Mouse (Mus musculus) hindbrain, embryonic 15.5 days (tissue): Measurements from ENCODE around the gene Krt42. TPM values are rescaled to one million over a fixed set of nuclear protein-coding genes. Genes with fewer than 3 reads are reported as not detected.
"Not testable (repeated sequence)": the region's sequence is repeated elsewhere in the genome, so short reads cannot be mapped to it uniquely, and the experiment has no call there.

Source experiments
- ATAC-seq: fragments of 200-750 bp; cut with Nextera tagmentation; 2 replicates; pipeline ENCODE4 v1.8.0; 2017; ENCODE audit warnings: low read depth, moderate number of reproducible peaks, moderate TSS enrichment; ENCODE audit not compliant: low FRiP score
- H3K27ac ChIP-seq: fragments of 300-500 bp; sonication (generic); replicated peaks from 2 replicates; pipeline ENCODE4 v1.5.1; 2015; ENCODE audit warnings: mild to moderate bottlenecking, inconsistent platforms
- H3K27me3 ChIP-seq: fragments of 300-500 bp; sonication (generic); 2 replicates; pipeline ENCODE4 v1.6.1; 2015; ENCODE audit warnings: control low read depth, inconsistent platforms
- H3K36me3 ChIP-seq: fragments of 300-500 bp; sonication (generic); 2 replicates; pipeline ENCODE4 v1.6.1; 2015; ENCODE audit warnings: control low read depth, inconsistent platforms
- H3K4me1 ChIP-seq: fragments of 300-500 bp; sonication (generic); replicated peaks from 2 replicates; pipeline ENCODE4 v1.6.1; 2015; ENCODE audit warnings: control low read depth, inconsistent platforms
- H3K4me2 ChIP-seq: fragments of 300-500 bp; sonication (generic); 2 replicates; pipeline ENCODE4 v1.6.1; 2015; ENCODE audit warnings: moderate library complexity, mild to moderate bottlenecking, inconsistent platforms
- H3K4me3 ChIP-seq: fragments of 300-500 bp; sonication (generic); 2 replicates; pipeline ENCODE4 v1.5.1; 2015; ENCODE audit warnings: mild to moderate bottlenecking, inconsistent platforms
- H3K9ac ChIP-seq: fragments of 300-500 bp; sonication (generic); 2 replicates; pipeline ENCODE4 v1.6.1; 2015; ENCODE audit warnings: inconsistent platforms
- H3K9me3 ChIP-seq: fragments of 300-500 bp; sonication (generic); 2 replicates; pipeline ENCODE4 v1.6.1; 2016; ENCODE audit warnings: control low read depth, inconsistent platforms
- WGBS: fragments of 180-500 bp; shearing (Covaris S2); methylation state at CpG from one replicate; pipeline ENCODE4 v1.1.7; 2015; 5-methylcytosine and 5-hydroxymethylcytosine counted together
- polyA plus RNA-seq: library from polyadenylated mRNA; unstranded; fragments of >200 nt; fragmentation: Nextera tagmentation; extraction: Ambion mirVana; gene quantifications from 2 replicates; pipeline ENCODE4 v1.2.1, GENCODE M21; 2015

The Krt42 gene
- polyA plus RNA-seq, 1 experiment from 2014 or later = not detected

DNA sequence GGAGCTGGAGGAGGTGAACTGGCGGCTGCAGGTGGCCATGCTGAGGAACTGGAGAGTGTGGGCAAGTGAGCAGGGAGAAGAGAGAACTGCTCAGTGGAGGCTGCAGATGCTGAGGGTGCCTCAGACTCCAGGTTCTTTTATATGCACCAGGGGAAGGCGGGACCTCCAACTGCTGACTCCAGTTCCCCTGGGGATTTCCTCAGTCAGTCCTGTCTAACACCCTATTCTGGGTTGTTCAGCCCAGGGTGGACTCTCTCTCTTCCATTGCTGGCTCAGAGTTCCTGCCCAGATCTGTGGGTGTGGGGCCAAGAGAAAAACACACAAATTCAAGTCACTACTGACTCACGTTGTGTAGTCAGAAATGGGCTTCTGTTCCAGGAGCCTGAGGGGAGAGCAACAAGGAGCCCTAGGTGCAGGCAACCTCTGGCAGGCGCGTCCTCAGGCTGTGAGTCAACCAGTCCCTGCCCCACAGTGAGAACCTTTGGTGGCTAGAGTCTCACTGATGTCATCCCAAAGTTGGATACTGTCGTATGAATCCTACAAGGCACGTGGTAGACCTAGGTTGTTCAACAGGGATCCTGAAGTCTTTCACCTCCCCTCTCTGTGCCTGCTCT, 20.7 kb downstream of the Krt42 start, which contains the start of gene Krt16:
Gene Krt16 (minus strand): TSS at position 51 of the 614 bp plus-strand sequence.
- no peak for ATAC-seq
- Histone ChIP-seq H3K4me1 (no peaks in the 10 kb centered on the region), H3K36me3 (no peaks in the 10 kb centered on the region), H3K4me2 (no peak within 1 kb of the TSS), H3K9ac (no peak within 1 kb of the TSS), H3K27me3 (no peaks in the 10 kb centered on the region), H3K27ac (no peak within 1 kb of the TSS), H3K4me3 (no peak within 1 kb of the TSS), H3K9me3 (no peaks in the 10 kb centered on the region)
- 91% methylated on average over 7 of the region's 7 CpGs for WGBS

- H3K9me3 ChIP-seq, ATAC-seq, H3K27me3 ChIP-seq, H3K27ac ChIP-seq, H3K36me3 ChIP-seq, H3K4me2 ChIP-seq, H3K4me3 ChIP-seq, H3K9ac ChIP-seq, H3K4me1 ChIP-seq: not testable (repeated sequence)
- 75% methylated on average over 7 of the region's 7 CpGs for WGBS
Measured at GRCm38 (mm10) chr11:100246471-100246870, 23.2 kb downstream of the Krt42 start.

- not testable (repeated sequence) for H3K27ac ChIP-seq, ATAC-seq, H3K27me3 ChIP-seq, H3K9ac ChIP-seq, H3K4me3 ChIP-seq, H3K36me3 ChIP-seq, H3K4me1 ChIP-seq, H3K4me2 ChIP-seq
- WGBS = 91% methylated on average over 4 of the region's 4 CpGs
- 0 out of 2 replicates have a peak, but pooled peaks cover 11% of the 10 kb centered on the region for H3K9me3 ChIP-seq
Measured at GRCm38 (mm10) chr11:100240272-100240671, 29.4 kb downstream of the Krt42 start.

DNA sequence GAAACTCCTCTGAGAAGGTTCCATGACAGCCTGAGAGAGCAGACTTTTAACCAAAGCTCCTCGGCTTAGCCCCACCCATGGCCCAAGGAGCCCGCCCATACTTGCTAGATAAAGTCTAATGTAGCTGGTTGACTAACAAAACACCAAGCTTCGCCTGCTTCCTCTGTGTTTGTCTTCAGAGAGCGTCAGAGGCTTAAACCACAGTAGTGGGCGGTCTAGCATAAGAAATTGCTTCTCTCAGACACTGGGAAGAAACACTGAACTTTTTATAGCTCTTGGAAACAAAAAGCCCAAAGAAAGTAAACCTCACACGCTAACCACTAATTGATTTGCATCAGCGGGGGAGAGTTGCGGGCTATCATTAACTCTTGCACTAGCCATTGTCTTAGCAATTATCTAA, 47.9 kb downstream of the Krt42 start:
- peaks cover 7% of the 10 kb centered on the region; the same call in 1 of the 2 replicates for H3K9me3 ChIP-seq
- no peak for ATAC-seq
- WGBS = 64% methylated on average over 8 of the region's 8 CpGs

GRCm38 (mm10) chr11:100219304-100219703, 50.4 kb downstream of the Krt42 start:
- no peaks in the 10 kb centered on the region for H3K36me3 ChIP-seq
- H3K9ac ChIP-seq = no peak overlapping the region
- WGBS = 93% methylated on average over 4 of the region's 4 CpGs
- H3K4me1 ChIP-seq = no peaks in the 10 kb centered on the region
- H3K27me3 ChIP-seq = no peaks in the 10 kb centered on the region
- no peak for ATAC-seq
- no peak overlapping the region for H3K4me2 ChIP-seq
- H3K4me3 ChIP-seq = no peak overlapping the region
- no peaks in the 10 kb centered on the region for H3K9me3 ChIP-seq
- no peak overlapping the region for H3K27ac ChIP-seq

More for the DNA sequence above, 47.9 kb downstream of the Krt42 start:
- Histone ChIP-seq H3K4me1 (no peaks in the 10 kb centered on the region), H3K27me3 (no peaks in the 10 kb centered on the region), H3K9ac (no peak overlapping the region), H3K27ac (no peak overlapping the region), H3K36me3 (no peaks in the 10 kb centered on the region), H3K4me2 (no peak overlapping the region), H3K4me3 (no peak overlapping the region)

Other genes with a start within 250 kb of the Krt42 start
- 0.13 TPM in 1 of 2 replicates, not detected in the other for gene Krt33b, start 240.0 kb downstream of the Krt42 start, polyA plus RNA-seq
- gene Krt34, start 228.3 kb downstream of the Krt42 start, polyA plus RNA-seq = not detected in 2 replicates
- not detected in 2 replicates for gene Krt31, start 219.3 kb downstream of the Krt42 start, polyA plus RNA-seq
- not detected in 2 replicates for gene Krt32, start 181.6 kb downstream of the Krt42 start, polyA plus RNA-seq
- not detected in 2 replicates for gene Krt35, start 173.6 kb downstream of the Krt42 start, polyA plus RNA-seq
- not detected in 2 replicates for gene Krt36, start 164.2 kb downstream of the Krt42 start, polyA plus RNA-seq
- 0.09 TPM in 1 of 2 replicates, not detected in the other for gene Krt13, start 148.3 kb downstream of the Krt42 start, polyA plus RNA-seq
- 0.49 and 1.3 TPM in 2 replicates for gene Krt15, start 133.9 kb downstream of the Krt42 start, polyA plus RNA-seq
- gene Krt19, start 121.2 kb downstream of the Krt42 start, polyA plus RNA-seq = 2.0 and 2.4 TPM in 2 replicates
- not detected in 2 replicates for gene Krt9, start 76.6 kb downstream of the Krt42 start, polyA plus RNA-seq
- 0.24 and 0.40 TPM in 2 replicates for gene Krt14, start 62.3 kb downstream of the Krt42 start, polyA plus RNA-seq
- gene Krt16, start 21.0 kb downstream of the Krt42 start, polyA plus RNA-seq = not detected in 2 replicates
- gene Krt17, start 8.8 kb downstream of the Krt42 start, polyA plus RNA-seq = 0.18 and 0.39 TPM in 2 replicates
- gene Eif1, start 50.0 kb upstream of the Krt42 start, polyA plus RNA-seq = 1,215 and 1,231 TPM in 2 replicates
- gene Gast, start 64.5 kb upstream of the Krt42 start, polyA plus RNA-seq = 0.38 TPM in 1 of 2 replicates, not detected in the other
- 253 and 256 TPM in 2 replicates for gene Hap1, start 86.3 kb upstream of the Krt42 start, polyA plus RNA-seq
- gene Jup, start 127.9 kb upstream of the Krt42 start, polyA plus RNA-seq = 73.2 and 78.1 TPM in 2 replicates
- gene P3h4, start 145.0 kb upstream of the Krt42 start, polyA plus RNA-seq = 21.2 and 25.5 TPM in 2 replicates
- gene Fkbp10, start 145.8 kb upstream of the Krt42 start, polyA plus RNA-seq = 26.6 and 27.1 TPM in 2 replicates
- 112 and 114 TPM in 2 replicates for gene Nt5c3b, start 171.9 kb upstream of the Krt42 start, polyA plus RNA-seq
- 0.77 and 1.0 TPM in 2 replicates for gene Klhl10, start 172.0 kb upstream of the Krt42 start, polyA plus RNA-seq
- gene Klhl11, start 202.9 kb upstream of the Krt42 start, polyA plus RNA-seq = 9.8 and 11.1 TPM in 2 replicates